Mouse (Mus musculus) heart, postnatal 14 days (tissue): ENCODE results near the gene Defb22. TPM values are rescaled to one million over a fixed set of nuclear protein-coding genes. Genes with fewer than 3 reads are reported as not detected.

Experiments
- DNase-seq, 2 experiments: peaks; one replicate each; pipeline ENCODE4 v3.0.0; 2021 to 2022
- intact Hi-C: fragments of 180-260 bp; cut with DNase I; formaldehyde crosslinking; loops from one replicate; pipeline ENCODE4 v1.15.1; 2025
- total RNA-seq, 2 experiments: library from RNA; stranded (reverse); gene quantifications; 2 replicates each; pipeline ENCODE4 v1.2.3; 2021

Defb22 gene
- total RNA-seq, 2 experiments from 2014 or later = not detected

GRCm38 (mm10) chr2:152443281-152443680 lies 46.7 kb downstream of the Defb22 start:
- intact Hi-C loops = no loop called here
- no peak for DNase-seq

- DNase-seq = no peak
- intact Hi-C loops = no loop called here
Measured at GRCm38 (mm10) chr2:152442322-152442721, 47.6 kb downstream of the Defb22 start.

- intact Hi-C loops = no loop called here
- no peak for DNase-seq
Measured at GRCm38 (mm10) chr2:152439833-152440232, 50.1 kb downstream of the Defb22 start.

- DNase-seq = no peak
- intact Hi-C loops = no loop called here
Measured at GRCm38 (mm10) chr2:152438963-152439362, 51.0 kb downstream of the Defb22 start.

- intact Hi-C loops = loop anchor here (1.0 kb wide), 2 partner anchors 23 to 45 kb away; no protein-coding TSS in a partner anchor
- DNase-seq = peak; percentile 90 to 94
Measured at GRCm38 (mm10) chr2:152436983-152437860, 52.7 kb downstream of the Defb22 start.

GRCm38 (mm10) chr2:152436405-152436901 lies 53.5 kb downstream of the Defb22 start:
- DNase-seq = peak; percentile 21 to 44
- intact Hi-C loops = no loop called here

Other genes with a start within 250 kb of the Defb22 start
- gene Tbc1d20, start 196.3 kb downstream of the Defb22 start, total RNA-seq = 10 to 100 TPM; 47.5 to 52.1 TPM
- gene Rbck1, start 157.5 kb downstream of the Defb22 start, total RNA-seq = 10 to 100 TPM; 69.1 to 71.2 TPM
- 1 to 10 TPM; 3.2 to 3.4 TPM for gene Trib3, start 146.1 kb downstream of the Defb22 start, total RNA-seq
- not detected for gene Nrsn2, start 113.5 kb downstream of the Defb22 start, total RNA-seq
- 10 to 100 TPM; 14.4 to 15.5 TPM for gene Sox12, start 92.1 kb downstream of the Defb22 start, total RNA-seq
- gene Zcchc3, start 75.1 kb downstream of the Defb22 start, total RNA-seq = 10 to 100 TPM; 12.0 TPM
- 1 to 10 TPM; 2.6 to 2.7 TPM for gene 6820408C15Rik, start 74.6 kb downstream of the Defb22 start, total RNA-seq
- not detected for gene Defb23, start 25.5 kb downstream of the Defb22 start, total RNA-seq
- gene Defb20, start 13.1 kb downstream of the Defb22 start, total RNA-seq = not detected
- not detected for gene Defb26, start 21.6 kb upstream of the Defb22 start, total RNA-seq
- gene Defb28, start 28.1 kb upstream of the Defb22 start, total RNA-seq = not detected
- not detected for gene Defb29, start 50.0 kb upstream of the Defb22 start, total RNA-seq
- not detected for gene Gm17416, start 79.2 kb upstream of the Defb22 start, total RNA-seq
- not detected for gene Defb21, start 82.6 kb upstream of the Defb22 start, total RNA-seq
- not detected for gene Defb19, start 90.2 kb upstream of the Defb22 start, total RNA-seq
- not detected for gene Defb45, start 109.3 kb upstream of the Defb22 start, total RNA-seq
- gene Defb36, start 114.2 kb upstream of the Defb22 start, total RNA-seq = not detected
- gene Defb25, start 132.9 kb upstream of the Defb22 start, total RNA-seq = not detected
- 10 to 100 TPM in 1 of 2 experiments, 1 to 10 TPM in 1; 9.1 to 11.9 TPM for gene Rem1, start 136.8 kb upstream of the Defb22 start, total RNA-seq
- gene H13, start 179.3 kb upstream of the Defb22 start, total RNA-seq = 10 to 100 TPM; 38.7 to 42.4 TPM
- gene Mcts2, start 196.9 kb upstream of the Defb22 start, total RNA-seq = 10 to 100 TPM; 17.4 to 18.7 TPM
- gene Id1, start 246.1 kb upstream of the Defb22 start, total RNA-seq = 10 to 100 TPM; 82.1 to 85.3 TPM